Mouse (Mus musculus) intestine, postnatal 0 days (tissue): ENCODE results near the gene Agtpbp1. TPM values are rescaled to one million over a fixed set of nuclear protein-coding genes. Genes with fewer than 3 reads are reported as not detected.

Source experiments
- ATAC-seq: fragments of 200-750 bp; cut with Nextera tagmentation; 2 replicates; pipeline ENCODE4 v1.8.0; 2017; ENCODE audit warnings: mild to moderate bottlenecking, moderate TSS enrichment, moderate library complexity
- H3K27ac ChIP-seq: fragments of 300-500 bp; sonication (generic); 2 replicates; pipeline ENCODE4 v1.5.1; 2014; ENCODE audit warnings: mild to moderate bottlenecking, low read depth, low read length, moderate library complexity
- H3K27me3 ChIP-seq: fragments of 300-500 bp; sonication (generic); replicated peaks from 2 replicates; pipeline ENCODE4 v1.6.1; 2014; ENCODE audit warnings: low read length, mixed read lengths; ENCODE audit not compliant: control insufficient read depth, insufficient read depth
- H3K36me3 ChIP-seq: fragments of 300-500 bp; sonication (generic); 2 replicates; pipeline ENCODE4 v1.6.1; 2014; ENCODE audit warnings: mild to moderate bottlenecking, moderate library complexity; ENCODE audit not compliant: control insufficient read depth, insufficient read depth
- H3K4me1 ChIP-seq: fragments of 300-500 bp; sonication (generic); replicated peaks from 2 replicates; pipeline ENCODE4 v1.6.1; 2014; ENCODE audit warnings: antibody characterized with exemption, low read length, mixed read lengths; ENCODE audit not compliant: control insufficient read depth, insufficient read depth
- H3K4me2 ChIP-seq: fragments of 300-500 bp; sonication (generic); replicated peaks from 2 replicates; pipeline ENCODE4 v1.6.1; 2014; ENCODE audit warnings: low read depth, mild to moderate bottlenecking, moderate library complexity
- H3K4me3 ChIP-seq: fragments of 300-500 bp; sonication (generic); 2 replicates; pipeline ENCODE4 v1.5.1; 2014; ENCODE audit warnings: low read depth, low read length
- H3K9ac ChIP-seq: fragments of 300-500 bp; sonication (generic); 2 replicates; pipeline ENCODE4 v1.6.1; 2014; ENCODE audit warnings: mild to moderate bottlenecking, low read depth, low read length
- H3K9me3 ChIP-seq: fragments of 300-500 bp; sonication (generic); 2 replicates; pipeline ENCODE4 v1.6.1; 2016; ENCODE audit warnings: mixed run types; ENCODE audit not compliant: control insufficient read depth
- CTCF ChIP-seq: sonication (generic); IDR thresholded peaks from 2 replicates; pipeline ENCODE4 v1.5.1; 2016; ENCODE audit warnings: low read depth, mild to moderate bottlenecking, control low read depth, antibody characterized with exemption, moderate library complexity
- WGBS: fragments of 180-500 bp; shearing (Covaris S2); extraction: QIAGEN DNeasy Blood & Tissue Kit; methylation state at CpG from one replicate; pipeline ENCODE4 v1.1.7; 2014; 5-methylcytosine and 5-hydroxymethylcytosine counted together
- polyA plus RNA-seq: library from polyadenylated mRNA; unstranded; fragments of >200 nt; fragmentation: Nextera tagmentation; extraction: Ambion mirVana; gene quantifications from 2 replicates; pipeline ENCODE4 v1.2.1, GENCODE M21; 2015

Agtpbp1 gene
- polyA plus RNA-seq, 1 experiment from 2014 or later, result 7.3 TPM

- H3K27me3 ChIP-seq, result no peaks in the 10 kb centered on the region
- 84% methylated on average over 4 of the region's 4 CpGs for WGBS
- no peak for ATAC-seq
- H3K4me3 ChIP-seq, result no peak overlapping the region
- no peak for TF ChIP-seq CTCF
- H3K27ac ChIP-seq, result no peak overlapping the region
- no peaks in the 10 kb centered on the region for H3K4me1 ChIP-seq
- no peaks in the 10 kb centered on the region for H3K36me3 ChIP-seq
- no peak overlapping the region for H3K9ac ChIP-seq
- H3K4me2 ChIP-seq, result no peak overlapping the region
- H3K9me3 ChIP-seq, result no peaks in the 10 kb centered on the region
Measured at GRCm38 (mm10) chr13:59564505-59564904, 20.5 kb downstream of the Agtpbp1 start.

DNA sequence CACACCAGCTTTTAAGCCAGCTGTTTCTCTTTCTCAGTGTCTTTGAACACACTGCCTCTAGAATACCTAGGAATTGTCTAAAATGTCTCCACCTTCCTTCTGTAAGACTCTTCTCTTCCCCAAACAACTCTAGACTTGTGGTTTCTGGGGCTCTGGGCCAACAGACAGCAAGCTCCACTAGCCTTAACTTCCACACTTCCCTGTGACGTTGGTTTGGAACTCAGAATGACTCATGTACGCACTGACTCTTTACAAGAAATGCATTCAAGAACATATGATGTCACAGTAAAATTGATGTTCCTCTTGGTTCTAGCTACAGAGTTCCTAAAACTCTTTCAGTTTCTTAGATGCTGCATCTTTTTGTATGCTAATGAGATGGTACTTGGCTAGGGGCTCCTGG is 22.6 kb downstream of the Agtpbp1 start:
- no peak for TF ChIP-seq CTCF
- Histone ChIP-seq H3K9me3 (no peaks in the 10 kb centered on the region), H3K4me3 (no peak overlapping the region), H3K4me1 (no peaks in the 10 kb centered on the region), H3K27me3 (no peaks in the 10 kb centered on the region), H3K36me3 (no peaks in the 10 kb centered on the region), H3K27ac (no peak overlapping the region), H3K4me2 (no peak overlapping the region), H3K9ac (no peak overlapping the region)
- 71% methylated on average over 2 of the region's 2 CpGs for WGBS
- ATAC-seq, result no peak

DNA sequence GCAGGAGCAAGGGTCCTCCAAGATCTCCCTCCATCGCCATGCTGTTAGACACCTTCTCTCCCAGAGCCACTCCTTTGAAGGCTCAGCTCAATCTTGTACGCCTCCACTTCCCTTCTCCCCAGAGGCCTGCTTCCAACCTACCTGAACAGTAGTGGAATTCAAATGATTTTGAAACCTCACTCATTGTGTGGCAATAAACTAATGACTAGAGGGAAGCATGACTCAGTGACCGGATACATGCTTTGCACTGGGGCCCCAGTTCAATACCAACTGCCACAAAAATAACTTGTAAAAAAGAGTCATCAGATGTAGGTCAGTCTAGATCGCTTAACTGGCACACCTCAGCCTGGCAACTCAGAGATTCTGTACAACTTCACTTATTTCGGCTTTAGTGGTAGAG is 26.3 kb downstream of the Agtpbp1 start:
- no peak for TF ChIP-seq CTCF
- Histone ChIP-seq H3K36me3 (no peaks in the 10 kb centered on the region), H3K27ac (no peak overlapping the region), H3K4me2 (no peak overlapping the region), H3K9me3 (no peaks in the 10 kb centered on the region), H3K27me3 (peaks cover 8% of the 10 kb centered on the region; the same call in 1 of the 2 replicates), H3K4me1 (no peaks in the 10 kb centered on the region), H3K9ac (no peak overlapping the region), H3K4me3 (no peak overlapping the region)
- WGBS, result 83% methylated on average over 5 of the region's 5 CpGs
- no peak for ATAC-seq

- H3K27me3 ChIP-seq, result peaks cover 8% of the 10 kb centered on the region; the same call in 1 of the 2 replicates
- ATAC-seq, result peak; percentile 85
Measured at GRCm38 (mm10) chr13:59557185-59557985, 27.6 kb downstream of the Agtpbp1 start.

GRCm38 (mm10) chr13:59556670-59557069 is 28.4 kb downstream of the Agtpbp1 start:
- WGBS, result under 1% methylated on average over 38 of the region's 45 CpGs
- H3K4me3 ChIP-seq, result peak overlapping the region; percentile 75
- peak overlapping the region; percentile 91 for H3K4me2 ChIP-seq
- H3K9me3 ChIP-seq, result no peaks in the 10 kb centered on the region
- no peak for TF ChIP-seq CTCF
- H3K36me3 ChIP-seq, result no peaks in the 10 kb centered on the region
- H3K27me3 ChIP-seq, result peaks cover 8% of the 10 kb centered on the region; the same call in 1 of the 2 replicates
- peak overlapping the region; percentile 41; the same call in 1 of the 2 replicates for H3K27ac ChIP-seq
- peak overlapping the region; percentile 60 for H3K9ac ChIP-seq
- ATAC-seq, result peak; percentile 65
- no peaks in the 10 kb centered on the region for H3K4me1 ChIP-seq

More at GRCm38 (mm10) chr13:59557185-59557985, 27.6 kb downstream of the Agtpbp1 start:
- TF ChIP-seq CTCF, result no peak
- H3K4me1 ChIP-seq, result no peaks in the 10 kb centered on the region
- H3K27ac ChIP-seq, result peak overlapping the region; percentile 41; the same call in 1 of the 2 replicates
- peak overlapping the region; percentile 75 for H3K4me3 ChIP-seq
- peak overlapping the region; percentile 60 for H3K9ac ChIP-seq
- under 1% methylated on average over 40 of the region's 73 CpGs for WGBS
- H3K4me2 ChIP-seq, result peak overlapping the region; percentile 91
- no peaks in the 10 kb centered on the region for H3K9me3 ChIP-seq
- H3K36me3 ChIP-seq, result no peaks in the 10 kb centered on the region

- Histone ChIP-seq H3K36me3 (no peaks in the 10 kb centered on the region), H3K9me3 (no peaks in the 10 kb centered on the region), H3K4me1 (no peaks in the 10 kb centered on the region), H3K4me2 (no peak overlapping the region; the same call in 1 of the 2 replicates), H3K27me3 (peaks cover 8% of the 10 kb centered on the region; the same call in 1 of the 2 replicates), H3K9ac (no peak overlapping the region), H3K4me3 (no peak overlapping the region), H3K27ac (no peak overlapping the region)
- WGBS, result 48% methylated on average over 8 of the region's 8 CpGs
- TF ChIP-seq CTCF, result no peak
- ATAC-seq, result no peak
Measured at GRCm38 (mm10) chr13:59555613-59556192, 29.3 kb downstream of the Agtpbp1 start.
